Comparison of ENCODE assay signal across 8 mouse cellular contexts in the genomic region with DNA sequence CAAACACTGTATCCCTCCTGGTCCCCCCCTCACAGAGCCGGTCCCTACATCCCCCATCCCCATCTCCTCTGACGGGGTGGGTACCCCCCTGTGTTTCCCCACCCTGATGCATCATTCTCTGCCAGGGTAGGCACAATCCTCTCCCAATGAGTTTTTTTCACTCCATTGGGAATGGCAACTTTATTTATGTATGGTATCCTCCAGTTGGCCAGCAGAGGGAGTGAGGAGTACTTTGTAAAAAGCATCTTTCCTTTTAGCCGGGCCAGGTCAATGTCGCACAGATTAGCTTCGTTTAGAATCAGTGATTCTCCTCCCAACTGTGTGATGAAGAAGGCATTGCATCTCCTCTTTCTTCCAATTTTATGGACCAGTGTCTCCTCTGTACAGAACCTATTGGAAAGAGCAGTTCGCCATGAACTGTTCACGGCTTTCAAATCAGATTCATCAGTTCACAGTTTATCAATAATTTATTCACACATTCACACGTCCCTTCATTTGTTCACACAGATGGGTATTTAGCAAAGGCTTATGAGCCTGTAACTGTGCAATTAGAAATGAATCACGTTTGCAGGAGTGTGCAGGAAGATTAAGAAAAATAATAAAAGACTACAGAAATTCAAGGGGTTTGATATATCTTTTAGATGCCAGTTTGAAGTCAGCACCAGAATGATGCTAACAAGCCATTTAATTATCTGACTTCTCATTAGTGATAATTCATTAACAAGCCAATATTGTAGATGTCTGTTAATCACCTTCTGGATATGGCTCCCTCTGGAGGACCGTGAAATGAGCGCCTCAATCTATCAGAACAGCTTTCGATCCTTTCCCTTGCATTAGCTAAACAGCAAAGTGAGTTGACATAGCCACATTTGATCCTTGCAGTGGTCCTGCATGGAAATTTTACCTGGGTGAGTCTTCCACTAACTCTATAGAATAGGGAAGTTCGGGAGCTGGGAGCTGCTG.
DNase-seq lines count a peak whose midpoint lies in the region; ATAC-seq lines count a peak whose summit lies in the region.

No protein-coding gene starts in this region.

- H3K4me2 ChIP-seq in kidney, embryonic 16.5 days (replicated peaks; ENCODE audit: low read depth, low read length): no peak overlapping the region
- H3K4me2 ChIP-seq in hindbrain, embryonic 16.5 days (ENCODE audit: low read length): peak overlapping the region; percentile 4; the same call in 1 of the 2 replicates

- no peaks in the 10 kb centered on the region for H3K9me3 ChIP-seq in kidney, embryonic 16.5 days (ENCODE audit: low read length)
- H3K9me3 ChIP-seq in hindbrain, embryonic 16.5 days (ENCODE audit: control insufficient read depth, low read length): no peaks in the 10 kb centered on the region

- no peaks in the 10 kb centered on the region for H3K4me1 ChIP-seq in kidney, embryonic 16.5 days (ENCODE audit: insufficient read depth, low read length)
- H3K4me1 ChIP-seq in hindbrain, embryonic 16.5 days (ENCODE audit: control insufficient read depth, insufficient read depth, low read depth, low read length): no peaks in the 10 kb centered on the region

- 61% methylated on average over 13 of the region's 13 CpGs for WGBS in kidney, embryonic 16.5 days
- 45% methylated on average over 13 of the region's 13 CpGs for WGBS in hindbrain, embryonic 16.5 days

- peak; percentile 27 for DNase-seq in kidney, adult 9 months
- peak; percentile 73 for DNase-seq in embryo, embryonic 10 days (ENCODE audit: low spot score)
- DNase-seq in left cerebral cortex, postnatal 36 days (ENCODE audit: low spot score in 2 of 2): peak; percentile 14 to 27
- peak; percentile 40 to 44 for DNase-seq in right cerebral cortex, postnatal 10 days (ENCODE audit: low spot score in 2 of 2)
- no peak for DNase-seq in yolk sac, embryonic 10.5 days (ENCODE audit: low spot score)

- intact Hi-C loops in left cerebral cortex, postnatal 36 days (cut with DNase I): loop anchor here (2.0 kb wide), 1 partner anchor 201 kb away; no protein-coding TSS in a partner anchor

- no peak overlapping the region for H3K27ac ChIP-seq in kidney, embryonic 16.5 days (ENCODE audit: low read length)
- no peak overlapping the region for H3K27ac ChIP-seq in hindbrain, embryonic 16.5 days (ENCODE audit: low read depth, low read length)

- no peak; the same call in 1 of the 2 replicates for ATAC-seq in kidney, embryonic 16.5 days (ENCODE audit: low FRiP score, low TSS enrichment)
- 0 out of 2 replicates have a peak, but pooled peaks have one; percentile 9 for ATAC-seq in hindbrain, embryonic 16.5 days
- ATAC-seq in activated CD4-positive, CD25-positive, alpha-beta regulatory T cell, adult 4 months: no peak

- no peak overlapping the region for H3K4me3 ChIP-seq in kidney, embryonic 16.5 days (ENCODE audit: low read length)
- H3K4me3 ChIP-seq in hindbrain, embryonic 16.5 days (ENCODE audit: low read length): no peak overlapping the region

- H3K36me3 ChIP-seq in kidney, embryonic 16.5 days (ENCODE audit: insufficient read depth, low read length): no peaks in the 10 kb centered on the region
- H3K36me3 ChIP-seq in hindbrain, embryonic 16.5 days (ENCODE audit: control insufficient read depth, insufficient read depth, low read length): no peaks in the 10 kb centered on the region

- no peak overlapping the region for H3K9ac ChIP-seq in kidney, embryonic 16.5 days (replicated peaks; ENCODE audit: low read length)
- H3K9ac ChIP-seq in hindbrain, embryonic 16.5 days (ENCODE audit: low read depth, low read length): no peak overlapping the region

- H3K27me3 ChIP-seq in kidney, embryonic 16.5 days (ENCODE audit: insufficient read depth, low read length): no peaks in the 10 kb centered on the region
- H3K27me3 ChIP-seq in hindbrain, embryonic 16.5 days (replicated peaks; ENCODE audit: control insufficient read depth, insufficient read depth, low read length): no peaks in the 10 kb centered on the region
